Mouse (Mus musculus): ENCODE data around the gene Tbce. TPM values are rescaled to one million over a fixed set of nuclear protein-coding genes. Genes with fewer than 3 reads are reported as not detected.

Tbce gene
- polyA plus RNA-seq (2021; fragmentation: Nextera tagmentation): 18.0 and 21.2 TPM in 2 replicates
- long read RNA-seq, experiment 1, transcript Tbce-201 (17 exons, 1,844 nt): major isoform, 28 of 38 reads
- long read RNA-seq, experiment 1, partial matches to known transcripts: 2 of 38 reads
- long read RNA-seq, experiment 1, other reads (novel, unspliced or antisense): 2 of 38 reads
- long read RNA-seq, experiment 2, transcript Tbce-201 (17 exons, 1,844 nt): major isoform, 105 of 174 reads
- long read RNA-seq, experiment 2, transcript Tbce-212 (17 exons, 1,853 nt): minor isoform, 9 of 174 reads
- long read RNA-seq, experiment 2, partial matches to known transcripts: 6 of 174 reads
- long read RNA-seq, experiment 2, other reads (novel, unspliced or antisense): 47 of 174 reads

GRCm38 (mm10) chr13:14039292-14039965, at the start of gene Tbce:
Tbce (minus strand) TSS chr13:14039638.

GRCm38 (mm10) chr13:14063013-14063941, 23.8 kb upstream of the Tbce start, which contains the start of the genes Arid4b and Ggps1:
Arid4b (plus strand) TSS chr13:14063232.
Ggps1 (minus strand) TSS chr13:14063488.

GRCm38 (mm10) chr13:13953874-13954832, 85.3 kb downstream of the Tbce start, which contains the start of gene B3galnt2:
B3galnt2 (plus strand) TSS chr13:13954469.

Other genes with a start within 250 kb of the Tbce start
- gene B3galnt2, start 85.2 kb downstream of the Tbce start, polyA plus RNA-seq (2021; fragmentation: Nextera tagmentation): 3.7 and 4.3 TPM in 2 replicates
- gene Arid4b, start 23.6 kb upstream of the Tbce start, polyA plus RNA-seq (2021; fragmentation: Nextera tagmentation): 24.9 and 26.7 TPM in 2 replicates
- gene Ggps1, start 23.9 kb upstream of the Tbce start, polyA plus RNA-seq (2021; fragmentation: Nextera tagmentation): 40.3 and 41.1 TPM in 2 replicates

Measured in layer of hippocampus, adult 6 months (tissue).